Mouse (Mus musculus): Measurements from ENCODE around the gene Add3. TPM values are rescaled to one million over a fixed set of nuclear protein-coding genes. Genes with fewer than 3 reads are reported as not detected.
"Not testable (repeated sequence)": the region's sequence is repeated elsewhere in the genome, so short reads cannot be mapped to it uniquely, and the experiment has no call there.

Add3 gene
- polyA plus RNA-seq, 1 experiment from 2014 or later: 76.2 TPM

GRCm38 (mm10) chr19:53225249-53226070 lies 85.2 kb downstream of the Add3 start:
- H3K27ac ChIP-seq (replicated peaks; ENCODE audit: low read depth, low read length); ATAC-seq (ENCODE audit: low read depth); H3K4me2 ChIP-seq (ENCODE audit: low read depth, low read length); H3K9me3 ChIP-seq (ENCODE audit: control insufficient read depth, low read length); DNase-seq (ENCODE audit: low spot score); H3K4me3 ChIP-seq (ENCODE audit: low read depth, low read length); H3K9ac ChIP-seq (ENCODE audit: low read depth, low read length); H3K4me1 ChIP-seq (ENCODE audit: control insufficient read depth, insufficient read depth, low read length); H3K27me3 ChIP-seq (replicated peaks; ENCODE audit: control insufficient read depth, insufficient read depth, low read length): not testable (repeated sequence)
- 76% methylated on average over 2 of the region's 2 CpGs for WGBS
- peaks cover 21% of the 10 kb centered on the region for H3K36me3 ChIP-seq (ENCODE audit: control insufficient read depth, insufficient read depth, low read length)

- Histone ChIP-seq H3K4me1 (ENCODE audit: control insufficient read depth, insufficient read depth, low read length) (no peaks in the 10 kb centered on the region), H3K4me3 (ENCODE audit: low read depth, low read length) (no peak overlapping the region), H3K27ac (replicated peaks; ENCODE audit: low read depth, low read length) (no peak overlapping the region), H3K4me2 (ENCODE audit: low read depth, low read length) (no peak overlapping the region), H3K9me3 (ENCODE audit: control insufficient read depth, low read length) (no peaks in the 10 kb centered on the region), H3K27me3 (replicated peaks; ENCODE audit: control insufficient read depth, insufficient read depth, low read length) (no peaks in the 10 kb centered on the region), H3K9ac (ENCODE audit: low read depth, low read length) (no peak overlapping the region), H3K36me3 (ENCODE audit: control insufficient read depth, insufficient read depth, low read length) (peaks cover 29% of the 10 kb centered on the region)
- WGBS: 92% methylated on average over 13 of the region's 13 CpGs
- ATAC-seq (ENCODE audit: low read depth) (no peak), DNase-seq (ENCODE audit: low spot score) (no peak)
Observed at GRCm38 (mm10) chr19:53226651-53227050, 86.4 kb downstream of the Add3 start.

- no peak overlapping the region for H3K4me3 ChIP-seq (ENCODE audit: low read depth, low read length)
- H3K27me3 ChIP-seq (replicated peaks; ENCODE audit: control insufficient read depth, insufficient read depth, low read length): no peaks in the 10 kb centered on the region
- no peak overlapping the region for H3K27ac ChIP-seq (replicated peaks; ENCODE audit: low read depth, low read length)
- ATAC-seq (ENCODE audit: low read depth) (no peak), DNase-seq (ENCODE audit: low spot score) (no peak)
- no peaks in the 10 kb centered on the region for H3K4me1 ChIP-seq (ENCODE audit: control insufficient read depth, insufficient read depth, low read length)
- H3K9ac ChIP-seq (ENCODE audit: low read depth, low read length): no peak overlapping the region
- H3K36me3 ChIP-seq (ENCODE audit: control insufficient read depth, insufficient read depth, low read length): peaks cover 45% of the 10 kb centered on the region
- WGBS: 89% methylated on average over 7 of the region's 7 CpGs
- no peaks in the 10 kb centered on the region for H3K9me3 ChIP-seq (ENCODE audit: control insufficient read depth, low read length)
- no peak overlapping the region for H3K4me2 ChIP-seq (ENCODE audit: low read depth, low read length)
Observed at GRCm38 (mm10) chr19:53228064-53228794, 88.0 kb downstream of the Add3 start.

- no peak overlapping the region for H3K4me3 ChIP-seq (ENCODE audit: low read depth, low read length)
- no peak overlapping the region for H3K9ac ChIP-seq (ENCODE audit: low read depth, low read length)
- peaks cover 74% of the 10 kb centered on the region for H3K36me3 ChIP-seq (ENCODE audit: control insufficient read depth, insufficient read depth, low read length)
- H3K4me1 ChIP-seq (ENCODE audit: control insufficient read depth, insufficient read depth, low read length): no peaks in the 10 kb centered on the region
- DNase-seq (ENCODE audit: low spot score) (no peak), ATAC-seq (ENCODE audit: low read depth) (no peak)
- no peak overlapping the region for H3K27ac ChIP-seq (replicated peaks; ENCODE audit: low read depth, low read length)
- WGBS: 72% methylated on average over 11 of the region's 11 CpGs
- H3K4me2 ChIP-seq (ENCODE audit: low read depth, low read length): no peak overlapping the region
- no peaks in the 10 kb centered on the region for H3K27me3 ChIP-seq (replicated peaks; ENCODE audit: control insufficient read depth, insufficient read depth, low read length)
- H3K9me3 ChIP-seq (ENCODE audit: control insufficient read depth, low read length): no peaks in the 10 kb centered on the region
Observed at GRCm38 (mm10) chr19:53230942-53231815, 90.9 kb downstream of the Add3 start.

- Histone ChIP-seq H3K4me3 (ENCODE audit: low read depth, low read length) (no peak overlapping the region), H3K9ac (ENCODE audit: low read depth, low read length) (no peak overlapping the region), H3K4me2 (ENCODE audit: low read depth, low read length) (no peak overlapping the region), H3K27ac (replicated peaks; ENCODE audit: low read depth, low read length) (no peak overlapping the region), H3K36me3 (ENCODE audit: control insufficient read depth, insufficient read depth, low read length) (peaks cover 80% of the 10 kb centered on the region), H3K27me3 (replicated peaks; ENCODE audit: control insufficient read depth, insufficient read depth, low read length) (no peaks in the 10 kb centered on the region), H3K9me3 (ENCODE audit: control insufficient read depth, low read length) (no peaks in the 10 kb centered on the region), H3K4me1 (ENCODE audit: control insufficient read depth, insufficient read depth, low read length) (no peaks in the 10 kb centered on the region)
- DNase-seq (ENCODE audit: low spot score) (no peak), ATAC-seq (ENCODE audit: low read depth) (no peak)
- WGBS: 92% methylated on average over 7 of the region's 7 CpGs
Observed at GRCm38 (mm10) chr19:53233586-53233985, 93.3 kb downstream of the Add3 start.

- no peak overlapping the region for H3K4me2 ChIP-seq (ENCODE audit: low read depth, low read length)
- no peak overlapping the region for H3K27ac ChIP-seq (replicated peaks; ENCODE audit: low read depth, low read length)
- ATAC-seq (ENCODE audit: low read depth) (no peak), DNase-seq (ENCODE audit: low spot score) (no peak)
- no peaks in the 10 kb centered on the region for H3K9me3 ChIP-seq (ENCODE audit: control insufficient read depth, low read length)
- H3K27me3 ChIP-seq (replicated peaks; ENCODE audit: control insufficient read depth, insufficient read depth, low read length): no peaks in the 10 kb centered on the region
- H3K4me3 ChIP-seq (ENCODE audit: low read depth, low read length): no peak overlapping the region
- H3K9ac ChIP-seq (ENCODE audit: low read depth, low read length): no peak overlapping the region
- peaks cover 71% of the 10 kb centered on the region for H3K36me3 ChIP-seq (ENCODE audit: control insufficient read depth, insufficient read depth, low read length)
- 86% methylated on average over 6 of the region's 6 CpGs for WGBS
- no peaks in the 10 kb centered on the region for H3K4me1 ChIP-seq (ENCODE audit: control insufficient read depth, insufficient read depth, low read length)
Observed at GRCm38 (mm10) chr19:53241806-53242205, 101.6 kb downstream of the Add3 start.

GRCm38 (mm10) chr19:53243956-53244355 lies 103.7 kb downstream of the Add3 start:
- Histone ChIP-seq H3K4me1 (ENCODE audit: control insufficient read depth, insufficient read depth, low read length) (no peaks in the 10 kb centered on the region), H3K9ac (ENCODE audit: low read depth, low read length) (no peak overlapping the region), H3K36me3 (ENCODE audit: control insufficient read depth, insufficient read depth, low read length) (peaks cover 62% of the 10 kb centered on the region), H3K27ac (replicated peaks; ENCODE audit: low read depth, low read length) (no peak overlapping the region), H3K9me3 (ENCODE audit: control insufficient read depth, low read length) (no peaks in the 10 kb centered on the region), H3K27me3 (replicated peaks; ENCODE audit: control insufficient read depth, insufficient read depth, low read length) (no peaks in the 10 kb centered on the region), H3K4me3 (ENCODE audit: low read depth, low read length) (no peak overlapping the region), H3K4me2 (ENCODE audit: low read depth, low read length) (no peak overlapping the region)
- DNase-seq (ENCODE audit: low spot score) (no peak), ATAC-seq (ENCODE audit: low read depth) (no peak)
- WGBS: 79% methylated on average over 10 of the region's 10 CpGs

- WGBS: 61% methylated on average over 2 of the region's 2 CpGs
- ATAC-seq (ENCODE audit: low read depth) (no peak; the same call in 1 of the 2 replicates), DNase-seq (ENCODE audit: low spot score) (no peak)
- H3K9ac ChIP-seq (ENCODE audit: low read depth, low read length): no peak overlapping the region
- no peaks in the 10 kb centered on the region for H3K27me3 ChIP-seq (replicated peaks; ENCODE audit: control insufficient read depth, insufficient read depth, low read length)
- no peak overlapping the region for H3K4me3 ChIP-seq (ENCODE audit: low read depth, low read length)
- H3K4me2 ChIP-seq (ENCODE audit: low read depth, low read length): no peak overlapping the region
- peaks cover 43% of the 10 kb centered on the region for H3K36me3 ChIP-seq (ENCODE audit: control insufficient read depth, insufficient read depth, low read length)
- no peak overlapping the region for H3K27ac ChIP-seq (replicated peaks; ENCODE audit: low read depth, low read length)
- H3K9me3 ChIP-seq (ENCODE audit: control insufficient read depth, low read length): no peaks in the 10 kb centered on the region
- H3K4me1 ChIP-seq (ENCODE audit: control insufficient read depth, insufficient read depth, low read length): no peaks in the 10 kb centered on the region
Observed at GRCm38 (mm10) chr19:53247558-53247957, 107.3 kb downstream of the Add3 start.
